In genomic region chr2:68470891-68471758, GRCm38 (mm10) we compare ENCODE assay signal across 8 mouse cellular contexts. TPM values are rescaled to one million over a fixed set of nuclear protein-coding genes. Genes with fewer than 3 reads are reported as not detected.
DNase-seq lines count a peak whose midpoint lies in the region.

No protein-coding gene starts in this region.

- peak; percentile 58 to 66 for DNase-seq in adrenal gland, adult 18-20 months (ENCODE audit: low spot score in 2 of 2)
- DNase-seq in embryo, embryonic 10 days (ENCODE audit: low spot score) = peak; percentile 72
- DNase-seq in gastrocnemius, postnatal 25 days = peak; percentile 50
- DNase-seq in induced T-regulatory cell, adult 2 months (ENCODE audit: low read depth) = peak; percentile 77
- DNase-seq in left cerebral cortex, adult 8-10 months (ENCODE audit: low spot score in 2 of 2) = peak; percentile 33 to 44
- DNase-seq in lung, postnatal 4 days = peak; percentile 64 to 68
- peak; percentile 77 for DNase-seq in retina, postnatal 1 day
- peak; percentile 52 to 62 for DNase-seq in urinary bladder, postnatal 4 days (ENCODE audit: low spot score in 2 of 2)

RNA-seq across cellular contexts. Expression of gene Stk39, which starts 0.9 kb away (rescaled TPM):
- 10 to 100 TPM; 48.1 to 55.6 TPM for total RNA-seq in adrenal gland, adult 18-20 months (2021)
- 1 to 10 TPM; 4.7 to 4.8 TPM for total RNA-seq in gastrocnemius, postnatal 25 days (2021)
- 10 to 100 TPM; 88.4 to 96.1 (median 92.5) TPM for total RNA-seq in left cerebral cortex, adult 8-10 months (2022)

Comparison
In these comparisons a context has a peak if more than half of its experiments do, and no peak if none do; other contexts are left out.
1. Peak in every context shown above with its lines: DNase-seq.
2. RNA of gene Stk39, which starts 0.9 kb away (total RNA-seq): 88.4 to 96.1 TPM in left cerebral cortex, adult 8-10 months and 48.1 to 55.6 TPM in adrenal gland, adult 18-20 months; 4.7 to 4.8 TPM in gastrocnemius, postnatal 25 days; every median in the first group is over 4 times any median in the second.